Mouse (Mus musculus): Measurements from ENCODE around the gene Akap8l. TPM values are rescaled to one million over a fixed set of nuclear protein-coding genes. Genes with fewer than 3 reads are reported as not detected.

Akap8l gene
- total and polyA plus RNA-seq, 3 experiments = 40.0 to 63.8 TPM; not detected in 1

GRCm38 (mm10) chr17:32393944-32394343, 43.5 kb upstream of the Akap8l start:
- Histone ChIP-seq H3K36me3 (ENCODE audit: control insufficient read depth in 1 of 2, insufficient read depth in 2 of 2, low read length in 2 of 2) (no peaks in the 10 kb centered on the region), H3K79me2 (ENCODE audit: control insufficient read depth, insufficient read depth, low read length, poor library complexity) (no peaks in the 10 kb centered on the region; the same call in 1 of the 2 replicates), H3K4me1 (ENCODE audit: control insufficient read depth in 1 of 2, insufficient read depth in 2 of 2, low read length in 2 of 2) (peaks cover 0 to 4% of the 10 kb centered on the region in 2 experiments; a peak in 1 of 4 replicates), H3K27me3 (ENCODE audit: control insufficient read depth in 1 of 2, insufficient read depth in 2 of 2, low read length in 2 of 2) (no peaks in the 10 kb centered on the region), H3K9ac (ENCODE audit: control insufficient read depth, low read depth, low read length, poor library complexity, severe bottlenecking) (no peak overlapping the region), H3K4me3 (ENCODE audit: control insufficient read depth in 1 of 2, insufficient read depth in 1 of 2, low read depth in 2 of 2, low read length in 2 of 2) (no peak overlapping the region), H3K9me3 (replicated peaks; ENCODE audit: insufficient read depth, low read length) (no peaks in the 10 kb centered on the region), H3K27ac (ENCODE audit: control insufficient read depth, low read depth, low read length) (no peak overlapping the region)
- TF ChIP-seq TAL1 (IDR thresholded peaks at IDR 0.05; ENCODE audit: low read length) (no peak), ETS1 (IDR thresholded peaks at IDR 0.05; ENCODE audit: low read depth, low read length) (no peak), SIN3A (IDR thresholded peaks at IDR 0.05; ENCODE audit: low read length) (no peak), E2F4 (IDR thresholded peaks at IDR 0.05; ENCODE audit: borderline replicate concordance, low read depth, low read length) (no peak), USF2 (IDR thresholded peaks at IDR 0.05; ENCODE audit: borderline replicate concordance in 1 of 2, insufficient read depth in 1 of 2, low read depth in 1 of 2, low read length in 2 of 2) (no peak), NRF1 (IDR thresholded peaks at IDR 0.05; ENCODE audit: insufficient read depth, low read depth, low read length, poor library complexity, severe bottlenecking) (no peak), TCF12 (IDR thresholded peaks at IDR 0.05; ENCODE audit: low read depth, low read length) (no peak), MAX (IDR thresholded peaks at IDR 0.05; ENCODE audit: low read length) (no peak), EP300 (IDR thresholded peaks at IDR 0.05; ENCODE audit: low read depth in 1 of 2, low read length in 2 of 2) (no peak), MEF2A (IDR thresholded peaks at IDR 0.05; ENCODE audit: extremely low read depth, insufficient replicate concordance, low read depth, low read length, poor library complexity, severe bottlenecking) (no peak), JUND (IDR thresholded peaks at IDR 0.05; ENCODE audit: low read depth, low read length) (no peak), ZKSCAN1 (IDR thresholded peaks at IDR 0.05; ENCODE audit: low read depth, low read length) (no peak), GATA1 (IDR thresholded peaks at IDR 0.05; ENCODE audit: low read depth, low read length) (no peak), BHLHE40 (IDR thresholded peaks at IDR 0.05; ENCODE audit: borderline replicate concordance, low read depth, low read length) (no peak), SMC3 (IDR thresholded peaks at IDR 0.05; ENCODE audit: low read depth, low read length) (no peak), MAZ (IDR thresholded peaks at IDR 0.05; ENCODE audit: low read depth, low read length) (no peak), RCOR1 (IDR thresholded peaks at IDR 0.05; ENCODE audit: low read depth, low read length) (no peak), NELFE (IDR thresholded peaks at IDR 0.05; ENCODE audit: low read depth, low read length) (no peak), MYB (IDR thresholded peaks at IDR 0.05; ENCODE audit: low read depth, low read length) (no peak), CTCF (IDR thresholded peaks at IDR 0.05 in 2 of 3, conservative IDR thresholded peaks at IDR 0.05 in 1 of 3; ENCODE audit: control insufficient read depth in 1 of 3, insufficient read depth in 1 of 3, low read depth in 2 of 3, low read length in 3 of 3, poor library complexity in 1 of 3, severe bottlenecking in 1 of 3) (no peak)
- no peak for DNase-seq (ENCODE audit: low read depth, low spot score)
